Mouse (Mus musculus) gastrocnemius, postnatal 36 days (tissue): ENCODE measurements around the gene Igsf3. TPM values are rescaled to one million over a fixed set of nuclear protein-coding genes. Genes with fewer than 3 reads are reported as not detected.

Source experiments
- DNase-seq, 2 experiments: peaks; one replicate each; pipeline ENCODE4 v3.0.0; 2022
- intact Hi-C: fragments of 180-260 bp; cut with DNase I; formaldehyde crosslinking; loops from one replicate; pipeline ENCODE4 v1.15.1; 2025
- total RNA-seq, 2 experiments: library from RNA; stranded (reverse); gene quantifications; 2 replicates each; pipeline ENCODE4 v1.2.3; 2021

Gene Igsf3
- total RNA-seq, 2 experiments from 2014 or later, result 3.9 to 4.1 TPM

DNA sequence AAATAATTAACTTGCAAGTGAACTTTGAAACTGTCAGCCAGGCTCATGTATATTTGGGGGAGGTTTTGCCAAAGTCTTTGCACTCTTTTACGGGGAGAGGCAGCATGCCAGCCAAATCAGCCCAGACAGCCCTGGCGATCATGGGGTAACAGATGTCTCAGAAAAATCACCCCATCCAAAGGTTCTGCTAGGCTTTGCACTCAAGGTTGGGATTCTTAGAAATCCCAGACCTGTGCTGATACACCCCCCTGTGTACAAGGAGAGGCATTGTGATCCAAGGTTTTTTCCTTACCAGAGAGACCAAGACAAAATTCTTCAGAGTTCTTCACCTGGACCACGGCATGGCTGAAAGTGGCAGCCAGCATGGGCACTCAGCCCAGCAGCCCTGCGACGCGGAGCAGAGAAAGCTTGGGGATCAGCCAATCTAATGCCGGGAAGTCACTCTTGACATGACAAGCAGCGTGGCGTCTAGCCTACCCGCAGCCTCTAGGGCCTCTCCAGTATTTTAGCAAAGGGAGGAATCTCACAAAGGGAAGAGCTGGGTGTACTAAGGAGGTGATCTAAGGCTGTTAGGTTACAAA lies 7.5 kb upstream of the Igsf3 start:
- intact Hi-C loops, result no loop called here
- no peak for DNase-seq

DNA sequence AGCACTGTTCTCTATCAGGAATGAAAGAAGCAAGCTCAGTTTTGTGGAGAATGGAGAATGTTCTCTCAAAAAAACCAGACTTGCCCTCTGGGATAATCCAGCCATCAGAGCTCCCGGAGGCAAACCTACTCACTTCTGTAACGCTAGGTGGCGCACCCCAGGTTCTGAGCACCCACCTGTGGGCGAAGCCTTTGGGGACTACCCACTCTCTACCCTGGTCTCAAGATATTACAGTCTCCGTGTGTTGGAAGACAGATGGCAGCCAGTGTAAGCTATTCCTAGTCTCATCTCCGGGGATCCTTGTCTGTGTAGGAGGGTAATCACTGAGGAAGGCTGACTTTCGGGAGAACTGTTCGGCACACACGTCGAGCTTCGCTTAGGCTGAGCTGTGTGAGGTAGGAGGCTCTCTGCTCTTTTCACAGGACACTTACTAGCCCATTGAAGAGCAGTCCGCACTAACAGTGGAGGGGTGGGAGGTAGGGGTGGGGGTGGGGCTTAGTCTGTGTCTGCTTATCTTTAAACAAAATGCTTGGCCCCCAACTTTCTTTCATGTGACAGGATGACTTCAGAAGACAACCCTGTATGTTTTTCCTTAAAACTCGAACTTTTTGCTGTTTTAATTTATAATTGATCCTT lies 4.4 kb upstream of the Igsf3 start:
- intact Hi-C loops, result loop anchor here (1.0 to 5.0 kb wide), 2 partner anchors 70 to 90 kb away; no protein-coding TSS in a partner anchor
- peak in 1 of 2 experiments; percentile 27 for DNase-seq

DNA sequence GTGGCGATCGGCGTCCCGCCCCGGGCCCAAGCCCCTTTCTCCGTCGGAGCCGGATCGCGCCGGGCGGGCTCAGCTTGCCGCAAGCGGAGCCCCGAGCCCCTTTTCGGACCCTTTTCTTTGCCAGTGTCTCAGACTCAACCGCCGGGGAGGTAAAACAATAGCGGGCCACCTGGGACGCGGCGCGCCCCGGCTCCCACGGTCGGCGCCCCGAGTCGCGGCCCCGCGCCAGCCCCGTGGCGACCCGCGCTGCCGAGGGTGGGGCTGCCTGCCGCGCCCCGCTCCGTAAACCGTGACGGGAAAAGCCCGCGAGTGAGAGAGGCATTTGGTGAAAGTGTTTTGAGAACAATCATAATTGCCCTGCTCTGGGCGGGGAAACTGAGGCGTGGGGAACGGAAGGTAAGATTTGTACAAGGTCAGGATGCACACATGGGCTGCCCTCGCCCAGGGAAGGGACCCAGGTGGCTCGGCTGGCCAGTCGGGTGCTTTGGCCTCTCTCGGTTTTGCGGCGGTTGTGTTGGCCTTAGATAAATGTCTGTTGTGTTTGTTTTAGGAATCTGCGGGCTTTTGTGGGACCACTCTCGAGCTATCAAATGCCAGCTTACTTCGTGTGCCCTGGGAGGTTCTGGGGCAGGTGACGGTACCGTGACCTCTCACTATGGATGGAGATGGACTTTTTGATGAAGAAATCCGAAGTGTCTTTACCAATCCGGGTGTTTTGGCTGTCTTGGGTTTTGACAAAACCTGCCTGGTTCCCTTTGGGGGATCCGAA lies 557 bp downstream of the Igsf3 start:
- no peak for DNase-seq
- intact Hi-C loops, result no loop called here

DNA sequence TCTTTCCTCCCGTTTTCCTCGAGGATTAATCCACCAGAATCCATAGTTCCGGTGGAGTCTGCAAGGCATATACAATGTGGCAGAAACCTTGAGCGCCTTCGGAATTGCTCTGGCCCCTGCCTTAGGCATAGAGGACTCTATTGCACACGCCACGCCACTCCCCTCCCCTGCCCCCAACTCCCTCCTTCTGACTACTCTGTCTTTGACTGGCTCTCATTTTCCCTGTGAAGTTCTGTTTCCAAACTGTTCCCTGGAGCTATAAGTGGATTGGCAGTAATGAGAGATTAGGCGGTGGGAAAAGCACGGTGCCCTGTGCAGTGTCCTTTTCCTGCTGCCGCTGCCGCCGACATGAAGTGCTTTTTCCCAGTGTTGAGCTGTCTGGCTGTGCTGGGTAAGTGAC lies 1.2 kb downstream of the Igsf3 start:
- intact Hi-C loops, result no loop called here

DNA sequence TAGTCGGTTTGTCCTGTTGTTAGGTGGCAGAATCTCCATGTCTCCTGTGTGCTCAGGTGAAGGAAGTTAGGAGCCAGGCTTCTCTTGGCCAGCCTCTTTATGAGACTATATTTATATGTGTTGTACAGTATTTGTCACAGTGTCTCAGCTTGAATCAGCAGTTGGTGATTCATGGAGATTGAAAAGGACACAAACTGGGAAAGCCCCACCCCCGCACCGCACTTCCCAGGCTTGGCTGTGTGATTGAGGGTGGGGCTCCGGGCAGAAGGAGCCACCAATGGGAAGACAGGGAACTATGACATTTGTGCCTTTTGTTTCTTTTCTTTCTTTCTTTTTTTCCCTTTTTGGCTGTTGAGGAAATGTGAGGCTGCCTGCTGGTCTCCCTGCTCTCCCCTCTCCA lies 2.9 kb downstream of the Igsf3 start:
- DNase-seq, result peak in 1 of 2 experiments; percentile 32
- intact Hi-C loops, result no loop called here

More for the DNA sequence above, 1.2 kb downstream of the Igsf3 start:
- no peak for DNase-seq

DNA sequence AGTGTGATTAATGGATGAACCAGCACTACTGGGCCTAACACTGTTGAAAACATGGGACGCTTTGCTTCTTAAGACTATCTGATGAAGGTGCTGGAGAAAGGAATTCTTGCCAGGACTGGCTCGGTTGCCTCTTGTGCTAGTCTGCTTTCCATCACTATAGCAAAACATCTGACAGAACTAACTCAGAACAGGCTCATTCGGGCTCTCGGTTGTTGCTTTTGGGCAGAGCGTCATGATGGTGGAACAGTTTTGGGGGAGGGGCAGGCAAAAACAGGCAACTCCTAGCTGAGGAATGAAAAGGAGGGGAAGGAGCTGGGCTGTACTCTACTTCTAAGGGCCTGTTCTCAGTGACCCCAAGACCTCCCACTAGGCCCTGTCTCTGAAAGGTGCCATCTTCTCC lies 4.8 kb downstream of the Igsf3 start:
- intact Hi-C loops, result no loop called here
- no peak for DNase-seq

DNA sequence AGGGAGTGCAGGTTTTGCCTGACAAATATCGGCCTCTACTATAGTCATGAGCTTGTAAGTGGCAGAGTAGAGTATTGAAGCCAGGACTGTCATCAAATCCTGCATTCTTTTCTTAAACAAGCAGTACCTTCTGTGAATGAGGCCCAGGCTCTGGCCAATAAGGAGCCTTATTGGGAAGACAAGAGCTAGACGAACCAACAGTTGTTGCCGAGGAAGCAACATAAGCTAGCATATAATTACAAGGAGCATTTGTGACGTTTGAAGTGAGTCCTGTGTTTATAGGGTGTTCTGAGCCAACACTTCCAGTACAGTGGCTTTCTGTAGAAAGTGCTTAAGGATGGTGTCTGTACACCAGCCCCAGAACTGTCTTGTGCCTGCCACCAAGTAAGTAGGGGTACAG lies 5.9 kb downstream of the Igsf3 start:
- intact Hi-C loops, result no loop called here
- DNase-seq, result no peak

DNA sequence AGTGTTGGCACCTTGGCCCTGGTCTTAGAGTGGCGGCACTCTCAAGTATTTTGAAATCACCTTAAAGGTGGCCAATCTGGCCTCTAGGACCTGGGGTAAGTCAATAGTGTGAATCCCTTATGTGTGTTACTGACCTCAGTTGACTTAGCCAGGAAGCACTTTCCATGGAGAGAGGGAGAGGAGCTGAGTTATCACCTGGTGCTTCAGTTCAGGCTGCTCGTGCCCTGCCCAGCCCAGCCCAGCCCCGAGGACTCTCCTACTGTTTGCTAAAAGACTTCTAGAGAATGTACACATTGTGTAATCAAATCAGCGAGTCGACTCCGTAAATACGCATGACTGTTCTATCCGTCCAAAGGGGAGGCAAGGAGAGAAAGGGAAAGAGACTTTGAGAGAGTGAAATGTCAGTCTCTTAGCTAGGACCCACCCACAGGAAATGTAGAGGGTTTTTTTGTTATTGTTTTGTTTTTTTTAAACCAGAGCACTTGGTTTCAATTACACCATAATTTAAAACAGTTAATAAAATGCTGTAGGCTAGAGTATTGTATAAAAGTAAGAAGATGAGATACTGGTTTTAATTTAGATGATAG lies 9.6 kb downstream of the Igsf3 start:
- intact Hi-C loops, result no loop called here
- no peak for DNase-seq

DNA sequence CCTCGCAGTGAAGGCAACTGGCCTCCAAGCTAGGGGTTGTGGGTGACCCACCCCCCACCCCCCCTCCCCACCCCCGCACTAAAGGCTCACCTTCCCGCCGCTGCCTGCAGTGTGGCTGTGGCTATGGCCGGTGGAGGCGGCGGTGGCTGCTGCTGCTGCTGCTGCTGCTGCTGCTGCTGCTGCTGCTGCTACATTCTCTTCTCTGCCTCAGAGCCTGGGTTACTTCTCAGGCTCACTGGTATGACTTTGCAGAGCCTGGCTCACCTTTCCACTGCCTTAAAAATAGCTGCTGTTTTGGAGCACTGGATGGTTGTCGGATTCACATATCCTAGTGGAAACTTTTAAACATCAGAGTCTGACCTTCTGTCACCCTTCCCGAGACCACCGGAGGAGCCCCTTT lies 11.0 kb downstream of the Igsf3 start:
- intact Hi-C loops, result no loop called here
- DNase-seq, result no peak

- intact Hi-C loops, result no loop called here
- DNase-seq, result no peak
Observed at GRCm38 (mm10) chr3:101389566-101389965, 12.7 kb downstream of the Igsf3 start.

DNA sequence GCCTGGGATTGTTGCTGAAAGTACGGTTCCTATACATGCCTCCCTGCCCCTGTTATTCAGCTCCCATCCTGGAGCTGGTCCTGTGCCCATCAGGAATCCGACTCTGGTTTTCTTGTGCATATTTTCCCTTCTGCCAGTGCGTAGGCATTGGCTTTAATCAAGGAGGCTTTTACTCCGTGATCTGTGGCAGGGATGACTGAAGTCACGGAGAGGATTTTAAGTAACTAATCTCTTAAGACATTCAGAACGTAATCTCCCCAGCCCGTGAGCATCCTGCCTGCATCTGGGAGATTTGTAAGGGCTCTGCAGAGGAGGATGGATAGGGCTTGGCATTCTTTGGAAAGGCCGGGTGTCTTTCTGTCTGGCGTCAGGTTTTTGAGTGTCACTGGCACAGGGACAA lies 13.6 kb downstream of the Igsf3 start:
- intact Hi-C loops, result no loop called here
- no peak for DNase-seq

GRCm38 (mm10) chr3:101391991-101392390 lies 15.1 kb downstream of the Igsf3 start:
- intact Hi-C loops, result no loop called here
- no peak for DNase-seq

- intact Hi-C loops, result no loop called here
Observed at GRCm38 (mm10) chr3:101393103-101393644, 16.3 kb downstream of the Igsf3 start.

GRCm38 (mm10) chr3:101393659-101394539 lies 17.0 kb downstream of the Igsf3 start:
- peak in 1 of 2 experiments; percentile 51 for DNase-seq
- intact Hi-C loops, result no loop called here

More at GRCm38 (mm10) chr3:101393103-101393644, 16.3 kb downstream of the Igsf3 start:
- DNase-seq, result peak; percentile 52 to 66

DNA sequence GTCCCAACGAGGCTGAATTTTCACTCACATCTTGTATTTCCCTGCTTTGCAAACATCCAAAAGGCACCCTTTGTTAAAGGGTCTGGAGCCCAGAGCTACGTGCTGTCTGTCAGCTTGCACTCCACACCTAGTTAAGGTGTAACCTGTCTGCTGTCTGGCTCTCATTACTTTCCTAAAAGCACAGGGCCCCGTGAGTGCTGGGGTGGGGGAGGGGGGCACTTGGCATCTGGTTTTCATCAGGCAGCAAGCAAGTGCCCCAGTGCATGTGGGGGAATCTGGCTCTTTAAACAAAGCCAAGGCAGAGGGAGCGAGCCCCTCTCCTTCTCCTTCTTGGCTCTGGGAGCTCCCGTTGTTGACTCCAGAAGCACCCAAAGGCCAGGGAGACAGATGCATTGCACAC lies 18.5 kb downstream of the Igsf3 start:
- no peak for DNase-seq
- intact Hi-C loops, result no loop called here

DNA sequence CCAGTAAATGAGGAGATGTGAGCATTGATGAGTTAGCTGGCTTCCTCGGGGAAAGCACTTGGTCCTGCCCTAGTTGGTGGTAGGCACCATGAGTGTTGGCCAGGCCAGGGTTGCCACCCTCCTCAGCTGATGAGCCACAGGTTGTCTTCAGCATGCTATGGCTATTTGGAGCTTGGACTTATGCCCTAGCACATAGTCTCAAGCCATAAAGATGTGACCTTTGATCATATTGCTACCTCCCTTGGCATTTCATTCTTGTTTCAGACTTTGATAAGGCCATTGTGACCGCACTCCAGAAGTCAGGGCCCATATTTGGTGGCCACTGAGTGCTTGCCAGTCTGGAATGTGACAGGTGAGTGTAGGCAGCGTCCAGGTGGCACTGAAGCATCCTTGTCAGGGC lies 19.2 kb downstream of the Igsf3 start:
- no peak for DNase-seq
- intact Hi-C loops, result no loop called here

DNA sequence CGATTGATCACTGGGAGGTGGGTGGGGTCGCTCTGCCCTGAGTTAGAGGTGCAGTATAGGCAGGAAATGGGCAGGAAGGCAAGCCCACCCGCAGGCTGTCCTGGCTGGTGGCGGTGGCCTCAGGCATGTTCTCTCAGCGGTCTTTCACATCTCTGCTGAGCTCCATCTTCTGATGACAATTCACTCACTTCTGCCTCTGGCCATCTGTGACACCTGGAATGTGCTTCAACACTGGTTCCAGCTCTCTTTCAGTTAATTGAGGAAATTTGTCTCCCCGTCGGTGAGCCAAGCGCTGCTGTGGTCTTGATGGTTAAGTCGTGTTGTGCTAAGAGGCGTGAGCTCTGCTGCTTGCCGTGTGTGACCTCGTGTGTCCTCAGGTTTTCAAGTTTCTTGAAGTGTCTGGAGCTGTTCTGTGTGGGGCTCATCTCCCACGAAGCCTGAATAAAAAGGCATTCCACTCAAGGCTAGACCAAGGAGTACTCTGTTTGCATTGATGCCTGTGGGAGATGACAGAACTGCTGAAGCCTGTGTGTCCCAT lies 19.9 kb downstream of the Igsf3 start:
- no peak for DNase-seq
- intact Hi-C loops, result no loop called here

GRCm38 (mm10) chr3:101397422-101397821 lies 20.5 kb downstream of the Igsf3 start:
- DNase-seq, result no peak

GRCm38 (mm10) chr3:101398071-101398786 lies 21.3 kb downstream of the Igsf3 start:
- DNase-seq, result peak in 1 of 2 experiments; percentile 42
- intact Hi-C loops, result no loop called here

More at GRCm38 (mm10) chr3:101397422-101397821, 20.5 kb downstream of the Igsf3 start:
- intact Hi-C loops, result no loop called here
